Mouse (Mus musculus) CH12.LX (cell line): ENCODE measurements around the gene Usp25.

Source experiments
- CHD1 ChIP-seq: IDR thresholded peaks from 2 replicates; pipeline ENCODE4 v1.6.1; 2012; ENCODE audit warnings: low read depth, low read length, improper control_type of control experiment, inconsistent platforms
- CTCF ChIP-seq, 2 experiments: IDR thresholded peaks in 1 of 2; conservative IDR thresholded peaks in 1 of 2; 2 replicates each; pipeline ENCODE4 v1.5.1; 2011 to 2012; ENCODE audit warnings: low read depth in 2 of 2, low read length in 2 of 2, improper control_type of control experiment in 1 of 2, inconsistent platforms in 1 of 2, mild to moderate bottlenecking in 1 of 2, moderate library complexity in 1 of 2
- ELF1 ChIP-seq: IDR thresholded peaks from 2 replicates; pipeline ENCODE4 v1.6.1; 2014; ENCODE audit warnings: low read depth, mild to moderate bottlenecking, inconsistent platforms, low read length, improper control_type of control experiment
- EP300 ChIP-seq: IDR thresholded peaks from 2 replicates; pipeline ENCODE4 v1.6.1; 2011; ENCODE audit warnings: low read length, improper control_type of control experiment
- GABPA ChIP-seq: IDR thresholded peaks from 2 replicates; pipeline ENCODE4 v1.6.1; 2012; ENCODE audit warnings: low read depth, low read length, improper control_type of control experiment, inconsistent platforms; ENCODE audit not compliant: insufficient replicate concordance
- KAT2A ChIP-seq: IDR thresholded peaks from 2 replicates; pipeline ENCODE4 v1.6.1; 2012; ENCODE audit warnings: low read length, improper control_type of control experiment, inconsistent platforms; ENCODE audit not compliant: insufficient replicate concordance
- MXI1 ChIP-seq: IDR thresholded peaks from 2 replicates; pipeline ENCODE4 v1.6.1; 2011; ENCODE audit warnings: mild to moderate bottlenecking, low read depth, low read length, improper control_type of control experiment
- NELFE ChIP-seq: IDR thresholded peaks from 2 replicates; pipeline ENCODE4 v1.6.1; 2011; ENCODE audit warnings: low read depth, low read length, improper control_type of control experiment
- POLR2A ChIP-seq: IDR thresholded peaks from 2 replicates; pipeline ENCODE4 v1.6.1; 2011; ENCODE audit warnings: low read depth, mild to moderate bottlenecking, improper control_type of control experiment, low read length
- RAD21 ChIP-seq: IDR thresholded peaks from 2 replicates; pipeline ENCODE4 v1.6.1; 2011; ENCODE audit warnings: low read depth, mild to moderate bottlenecking, low read length, improper control_type of control experiment, moderate library complexity
- RCOR1 ChIP-seq: conservative IDR thresholded peaks from 2 replicates; pipeline ENCODE4 v1.6.1; 2012; ENCODE audit warnings: low read depth, mild to moderate bottlenecking, inconsistent platforms, low read length, improper control_type of control experiment
- TBP ChIP-seq: conservative IDR thresholded peaks from 2 replicates; pipeline ENCODE4 v1.6.1; 2011; ENCODE audit warnings: low read depth, low read length, improper control_type of control experiment
- TCF12 ChIP-seq: IDR thresholded peaks from 2 replicates; pipeline ENCODE4 v1.6.1; 2014; ENCODE audit warnings: low read depth, mild to moderate bottlenecking, inconsistent platforms, low read length, improper control_type of control experiment
- ZNF384 ChIP-seq: IDR thresholded peaks from 2 replicates; pipeline ENCODE4 v1.6.1; 2012; ENCODE audit warnings: low read depth, low read length, improper control_type of control experiment, inconsistent platforms

GRCm38 (mm10) chr16:77023627-77024379 is 10.3 kb downstream of the Usp25 start:
- TF ChIP-seq RAD21 (no peak), MXI1 (no peak), ELF1 (no peak), ZNF384 (no peak), KAT2A (no peak), POLR2A (no peak), CTCF (conservative IDR thresholded peaks at IDR 0.05 in 1 of 2, IDR thresholded peaks at IDR 0.05 in 1 of 2; ENCODE audit: low read depth in 2 of 2, low read length in 2 of 2) (no peak), RCOR1 (no peak), EP300 (no peak), TBP (no peak), GABPA (no peak), CHD1 (no peak), TCF12 (no peak), NELFE (no peak)
